Mouse (Mus musculus) embryonic facial prominence, embryonic 11.5 days (tissue): ENCODE measurements around the gene Dkkl1. TPM values are rescaled to one million over a fixed set of nuclear protein-coding genes. Genes with fewer than 3 reads are reported as not detected.

Experiments
- ATAC-seq: fragments of 200-750 bp; cut with Nextera tagmentation; replicated peaks from 2 replicates; pipeline ENCODE4 v1.8.0; 2017; ENCODE audit warnings: low read depth; ENCODE audit not compliant: insufficient number of reproducible peaks, low FRiP score, low TSS enrichment
- DNase-seq: peaks from one replicate; pipeline ENCODE4 v3.0.0-alpha.2; 2015; ENCODE audit warnings: low spot score
- H3K27ac ChIP-seq: fragments of 300-500 bp; sonication (generic); replicated peaks from 2 replicates; pipeline ENCODE4 v1.5.1; 2014; ENCODE audit warnings: mild to moderate bottlenecking, low read depth, low read length, control low read depth
- H3K27me3 ChIP-seq: fragments of 300-500 bp; sonication (generic); 2 replicates; pipeline ENCODE4 v1.6.1; 2014; ENCODE audit warnings: mild to moderate bottlenecking, low read length, moderate library complexity, mixed read lengths; ENCODE audit not compliant: control insufficient read depth, insufficient read depth
- H3K36me3 ChIP-seq: fragments of 300-500 bp; sonication (generic); replicated peaks from 2 replicates; pipeline ENCODE4 v1.6.1; 2014; ENCODE audit warnings: low read depth, mild to moderate bottlenecking, low read length, moderate library complexity, mixed read lengths; ENCODE audit not compliant: control insufficient read depth, insufficient read depth
- H3K4me1 ChIP-seq: fragments of 300-500 bp; sonication (generic); 2 replicates; pipeline ENCODE4 v1.6.1; 2014; ENCODE audit warnings: low read length, mixed read lengths; ENCODE audit not compliant: control insufficient read depth, insufficient read depth
- H3K4me2 ChIP-seq: fragments of 300-500 bp; sonication (generic); 2 replicates; pipeline ENCODE4 v1.6.1; 2014; ENCODE audit warnings: low read depth, mild to moderate bottlenecking, control low read depth, low read length, moderate library complexity
- H3K4me3 ChIP-seq: fragments of 300-500 bp; sonication (generic); 2 replicates; pipeline ENCODE4 v1.5.1; 2014; ENCODE audit warnings: low read depth, low read length, control low read depth
- H3K9ac ChIP-seq: fragments of 300-500 bp; sonication (generic); replicated peaks from 2 replicates; pipeline ENCODE4 v1.6.1; 2014; ENCODE audit warnings: mild to moderate bottlenecking, control low read depth, low read length
- H3K9me3 ChIP-seq: fragments of 300-500 bp; sonication (generic); replicated peaks from 2 replicates; pipeline ENCODE4 v1.6.1; 2016; ENCODE audit warnings: mild to moderate bottlenecking, low read length, inconsistent platforms, mixed read lengths; ENCODE audit not compliant: control insufficient read depth
- WGBS: fragments of 180-500 bp; shearing (Covaris S2); extraction: QIAGEN DNeasy Blood & Tissue Kit; methylation state at CpG from one replicate; pipeline ENCODE4 v1.1.7; 2014; 5-methylcytosine and 5-hydroxymethylcytosine counted together
- polyA plus RNA-seq: library from polyadenylated mRNA; unstranded; fragments of >200 nt; fragmentation: Nextera tagmentation; extraction: Ambion mirVana; gene quantifications from 2 replicates; pipeline ENCODE4 v1.2.1, GENCODE M21; 2014

Dkkl1 gene
- polyA plus RNA-seq, 1 experiment from 2014 or later, result 1.8 TPM

DNA sequence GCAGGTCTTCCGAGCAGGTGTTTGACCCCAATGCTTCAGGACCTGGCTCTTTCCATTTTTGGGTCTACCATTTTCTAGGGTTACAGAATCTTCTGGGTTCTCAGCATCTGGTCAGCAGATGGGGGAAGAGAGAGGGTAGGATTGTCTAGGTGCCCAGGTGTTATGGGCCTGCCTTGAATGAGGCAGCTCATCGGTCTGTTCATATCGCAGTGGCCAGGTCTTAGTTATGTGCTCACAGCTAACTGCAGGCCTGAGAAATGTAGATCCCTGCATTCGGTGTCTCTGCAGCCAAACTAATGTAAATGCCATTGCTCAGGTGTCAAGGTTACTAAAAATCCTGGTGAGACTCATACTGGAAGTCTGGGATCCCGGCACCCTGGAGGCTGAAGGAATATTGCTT, 14.5 kb upstream of the Dkkl1 start:
- Histone ChIP-seq H3K4me3 (no peak overlapping the region), H3K36me3 (peaks cover 49% of the 10 kb centered on the region), H3K27me3 (no peaks in the 10 kb centered on the region), H3K9ac (no peak overlapping the region), H3K27ac (no peak overlapping the region), H3K4me2 (no peak overlapping the region), H3K4me1 (no peaks in the 10 kb centered on the region), H3K9me3 (no peaks in the 10 kb centered on the region)
- ATAC-seq (no peak), DNase-seq (no peak)
- 98% methylated on average over 5 of the region's 5 CpGs for WGBS

DNA sequence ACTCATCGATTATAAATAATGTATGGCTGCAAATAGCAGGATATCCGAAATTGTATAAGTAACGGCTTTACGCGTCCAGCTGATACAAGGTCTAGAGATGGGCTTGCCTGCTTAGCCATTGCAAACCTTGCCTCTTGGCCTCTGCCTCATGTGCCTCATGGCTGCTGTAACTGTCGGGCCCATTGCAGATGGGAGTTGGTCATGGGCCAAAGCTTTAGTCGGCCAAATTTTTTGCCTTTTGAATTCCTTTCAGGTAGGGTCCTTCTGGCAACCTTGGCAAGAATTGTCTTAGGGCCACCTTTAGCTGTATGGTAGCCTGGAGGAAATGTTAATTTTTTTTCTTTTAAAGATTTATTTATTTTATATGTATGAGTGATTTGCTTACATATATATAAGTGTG, 12.9 kb upstream of the Dkkl1 start:
- H3K36me3 ChIP-seq, result peaks cover 56% of the 10 kb centered on the region
- no peak for ATAC-seq
- no peak overlapping the region for H3K4me2 ChIP-seq
- 94% methylated on average over 7 of the region's 7 CpGs for WGBS
- no peaks in the 10 kb centered on the region for H3K27me3 ChIP-seq
- no peak overlapping the region for H3K9ac ChIP-seq
- no peaks in the 10 kb centered on the region for H3K9me3 ChIP-seq
- no peak overlapping the region for H3K27ac ChIP-seq
- no peak overlapping the region for H3K4me3 ChIP-seq
- H3K4me1 ChIP-seq, result no peaks in the 10 kb centered on the region
- DNase-seq, result no peak

DNA sequence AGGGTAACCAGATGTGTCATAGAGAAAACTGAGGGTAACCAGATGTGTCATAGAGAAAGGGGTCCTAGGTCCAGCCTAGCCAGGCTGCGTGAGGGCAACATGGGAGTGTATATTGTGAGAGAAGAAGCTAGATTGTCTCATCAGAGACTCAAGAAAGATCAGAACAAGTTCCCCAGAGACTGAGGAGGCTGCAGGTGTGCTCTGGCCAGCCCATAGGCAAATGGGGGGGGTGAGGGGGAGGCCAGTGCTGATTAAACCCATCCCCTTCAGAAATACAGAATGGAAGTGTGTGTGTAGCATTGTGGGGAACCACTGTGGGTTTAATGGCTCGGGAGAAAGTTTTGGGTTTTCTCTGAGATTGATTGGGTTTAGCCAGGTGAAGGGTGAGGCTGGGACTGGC, 9.7 kb upstream of the Dkkl1 start:
- Histone ChIP-seq H3K4me3 (no peak overlapping the region), H3K27ac (no peak overlapping the region), H3K4me1 (no peaks in the 10 kb centered on the region; the same call in 1 of the 2 replicates), H3K9ac (no peak overlapping the region), H3K27me3 (no peaks in the 10 kb centered on the region), H3K9me3 (no peaks in the 10 kb centered on the region), H3K36me3 (peaks cover 43% of the 10 kb centered on the region), H3K4me2 (no peak overlapping the region)
- no peak for ATAC-seq
- no peak for DNase-seq
- WGBS, result 82% methylated on average over 2 of the region's 2 CpGs

DNA sequence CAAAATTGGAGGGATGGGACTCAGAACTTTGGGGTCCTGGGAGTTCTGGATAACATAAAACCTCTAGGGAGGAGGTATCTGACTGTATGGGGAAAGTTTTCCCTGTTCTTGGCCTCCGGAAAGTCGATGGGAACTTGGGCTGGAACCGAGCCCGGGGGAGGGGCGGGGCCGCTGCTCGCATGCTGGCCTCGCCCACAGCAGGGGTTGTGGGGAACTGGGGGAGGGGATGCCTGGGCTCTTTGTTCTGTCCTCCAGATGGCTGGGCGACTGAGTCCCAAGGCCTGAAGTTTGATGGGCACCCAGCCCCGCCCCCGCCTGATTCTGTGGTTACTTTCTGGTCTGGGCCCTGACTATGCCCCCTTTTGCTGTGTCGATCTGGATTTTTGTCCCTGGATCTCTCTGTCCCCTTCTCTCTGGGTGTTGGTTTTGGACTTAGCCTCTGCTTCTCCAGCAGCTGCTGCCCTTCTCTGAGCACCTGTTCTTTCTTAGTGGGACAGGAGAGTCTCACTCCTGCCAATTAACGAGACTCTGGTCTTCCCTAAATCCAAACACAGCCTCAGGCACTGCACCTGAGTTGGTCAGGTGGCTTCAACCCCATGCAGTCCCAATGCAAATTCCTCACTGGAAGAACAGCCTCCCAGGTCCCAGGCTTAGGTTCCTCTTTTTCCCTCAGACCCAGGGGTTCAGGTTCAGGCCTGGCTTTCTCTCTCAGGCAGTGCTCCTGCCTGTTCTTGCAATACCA, 4.7 kb upstream of the Dkkl1 start:
- peak; percentile 77 for ATAC-seq
- peaks cover 17% of the 10 kb centered on the region for H3K36me3 ChIP-seq
- H3K4me1 ChIP-seq, result no peaks in the 10 kb centered on the region; the same call in 1 of the 2 replicates
- H3K4me2 ChIP-seq, result peak overlapping the region; percentile 63
- H3K9ac ChIP-seq, result peak overlapping the region; percentile 100
- H3K4me3 ChIP-seq, result peak overlapping the region; percentile 89
- DNase-seq, result peak; percentile 96
- no peaks in the 10 kb centered on the region for H3K9me3 ChIP-seq
- peaks cover 2% of the 10 kb centered on the region; the same call in 1 of the 2 replicates for H3K27me3 ChIP-seq
- H3K27ac ChIP-seq, result peak overlapping the region; percentile 95
- WGBS, result under 1% methylated on average over 13 of the region's 13 CpGs

DNA sequence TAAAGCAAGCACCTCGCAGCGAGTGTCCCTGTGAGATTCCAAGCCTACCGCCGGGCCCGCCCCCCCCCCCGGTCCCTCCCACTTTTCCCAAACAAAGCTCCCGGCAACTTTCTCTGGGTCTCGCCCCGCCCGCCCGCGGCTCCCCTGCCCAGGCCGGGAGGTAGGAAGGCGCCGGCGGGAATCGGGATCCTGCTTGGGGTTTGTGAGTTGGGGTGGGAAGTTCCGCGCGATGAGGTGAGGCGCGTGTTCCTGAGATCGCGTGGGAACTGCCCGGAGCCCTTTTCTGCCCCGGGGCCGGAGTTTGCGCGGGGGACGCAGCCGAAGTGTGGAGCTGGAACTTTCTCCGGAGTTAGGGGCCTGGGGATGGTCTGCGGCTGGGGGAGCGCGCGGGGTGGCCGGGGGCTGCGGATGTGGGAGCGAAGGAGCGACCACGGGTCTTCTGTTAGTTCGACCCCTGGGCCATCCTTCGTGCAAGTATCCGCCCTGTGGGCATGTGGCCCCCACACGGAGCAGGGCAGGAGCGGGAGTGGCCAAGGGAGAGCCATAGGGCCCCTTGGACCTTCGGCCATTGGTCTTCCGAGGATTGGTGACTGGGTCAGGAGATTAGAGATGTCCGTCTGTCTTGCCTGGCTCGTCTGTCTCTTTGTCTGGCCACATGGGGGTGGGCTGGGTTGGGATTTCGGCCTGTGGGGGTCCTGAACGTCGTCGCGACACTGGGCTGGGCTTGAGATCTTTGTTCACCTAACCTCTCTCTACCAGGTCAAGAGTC, 3.9 kb upstream of the Dkkl1 start, which contains the start of gene Tead2:
Gene Tead2 (plus strand): TSS at position 81 of the 769 bp plus-strand sequence.
- Histone ChIP-seq H3K4me3 (peak within 1 kb of the TSS; percentile 89), H3K9ac (peak within 1 kb of the TSS; percentile 100), H3K4me2 (peak within 1 kb of the TSS; percentile 63), H3K27me3 (peaks cover 9% of the 10 kb centered on the region), H3K9me3 (no peaks in the 10 kb centered on the region), H3K27ac (peak within 1 kb of the TSS; percentile 95), H3K36me3 (peaks cover 14% of the 10 kb centered on the region), H3K4me1 (no peaks in the 10 kb centered on the region; the same call in 1 of the 2 replicates)
- 1% methylated on average over 51 of the region's 55 CpGs for WGBS
- ATAC-seq (peak; percentile 57), DNase-seq (peak; percentile 85)

DNA sequence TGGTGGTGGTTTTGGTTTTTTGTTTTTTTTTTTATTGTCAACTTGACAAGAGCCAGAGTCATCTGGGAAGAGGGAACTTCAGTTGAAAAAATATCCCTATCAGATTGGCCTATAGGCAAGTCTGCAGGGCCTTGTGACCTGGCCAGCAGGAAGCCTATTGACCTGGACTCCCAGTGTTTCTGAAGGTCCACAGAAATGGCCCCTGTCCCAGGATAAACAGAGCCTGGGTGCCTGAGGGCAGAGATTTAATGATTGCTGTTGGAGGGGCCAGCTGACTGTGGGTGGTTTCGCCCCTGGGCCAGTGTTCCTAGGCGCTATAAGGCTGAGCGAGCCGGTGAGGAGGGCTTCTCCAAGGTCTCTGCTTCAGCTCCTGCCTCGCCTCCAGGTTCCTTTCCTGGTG, 1.8 kb upstream of the Dkkl1 start:
- Histone ChIP-seq H3K4me1 (no peaks in the 10 kb centered on the region; the same call in 1 of the 2 replicates), H3K4me3 (no peak overlapping the region), H3K27ac (no peak overlapping the region), H3K9ac (no peak overlapping the region), H3K9me3 (no peaks in the 10 kb centered on the region), H3K4me2 (no peak overlapping the region), H3K36me3 (no peaks in the 10 kb centered on the region; the same call in 1 of the 2 replicates), H3K27me3 (peaks cover 15% of the 10 kb centered on the region)
- DNase-seq (no peak), ATAC-seq (no peak)
- 62% methylated on average over 5 of the region's 5 CpGs for WGBS

DNA sequence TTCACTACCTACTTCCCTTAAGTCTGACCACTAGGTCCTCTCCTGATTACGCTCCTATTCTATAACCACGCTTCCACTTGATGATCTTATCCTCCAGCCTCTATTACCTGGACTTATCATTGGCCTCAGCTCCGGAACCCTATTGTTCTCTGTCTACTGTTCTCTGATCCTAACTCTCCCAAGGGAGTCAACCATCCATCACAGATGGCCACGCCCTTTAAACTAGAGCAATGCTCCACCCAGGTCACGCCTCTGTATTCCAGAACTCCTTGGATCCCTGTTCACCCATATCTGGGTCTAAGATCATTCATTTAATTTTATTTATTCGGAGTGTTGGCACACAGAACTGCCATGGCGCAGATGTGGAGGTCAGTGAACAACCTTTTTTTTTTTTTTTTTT, 409 bp upstream of the Dkkl1 start:
- Histone ChIP-seq H3K9ac (no peak overlapping the region), H3K4me3 (no peak overlapping the region), H3K9me3 (no peaks in the 10 kb centered on the region), H3K4me1 (no peaks in the 10 kb centered on the region; the same call in 1 of the 2 replicates), H3K4me2 (no peak overlapping the region), H3K36me3 (no peaks in the 10 kb centered on the region), H3K27ac (no peak overlapping the region), H3K27me3 (peaks cover 15% of the 10 kb centered on the region)
- WGBS, result 68% methylated on average over 7 of the region's 7 CpGs
- DNase-seq, result no peak
- no peak for ATAC-seq

DNA sequence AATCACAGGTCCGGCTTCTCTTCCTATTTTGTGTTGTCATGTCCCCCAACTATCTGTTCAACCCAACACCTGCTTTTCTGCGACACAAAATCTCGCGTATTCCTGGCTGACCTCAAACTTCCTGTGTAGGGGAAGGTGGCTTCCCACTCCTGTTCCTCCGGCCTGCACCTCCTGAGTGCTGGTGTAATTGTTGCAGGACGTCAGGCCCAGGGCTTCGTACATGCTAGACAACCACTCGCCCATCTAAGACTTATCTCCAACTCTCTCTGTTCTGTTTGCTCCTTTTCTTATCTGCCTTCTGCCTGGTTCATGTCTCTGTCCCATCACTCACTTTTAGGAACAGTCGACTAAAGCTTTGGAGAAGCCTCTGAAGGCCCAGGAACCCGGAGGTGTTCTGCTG, 877 bp downstream of the Dkkl1 start:
- Histone ChIP-seq H3K27me3 (peaks cover 15% of the 10 kb centered on the region), H3K4me2 (no peak overlapping the region), H3K9ac (no peak overlapping the region), H3K4me3 (no peak overlapping the region), H3K9me3 (no peaks in the 10 kb centered on the region), H3K27ac (no peak overlapping the region), H3K4me1 (no peaks in the 10 kb centered on the region), H3K36me3 (no peaks in the 10 kb centered on the region)
- ATAC-seq (no peak), DNase-seq (no peak)
- WGBS, result 71% methylated on average over 10 of the region's 10 CpGs
